Mouse (Mus musculus) E14TG2a.4 (cell line): ENCODE results near the gene Akt2.

Experiments
- CTCF ChIP-seq: conservative IDR thresholded peaks from 2 replicates; pipeline ENCODE4 v1.5.1; 2014; ENCODE audit warnings: low read length
- NANOG ChIP-seq: IDR thresholded peaks from 2 replicates; pipeline ENCODE4 v1.6.1; 2014; ENCODE audit warnings: borderline replicate concordance, low read length, mixed read lengths
- POU5F1 ChIP-seq: IDR thresholded peaks from 2 replicates; pipeline ENCODE4 v1.6.1; 2014; ENCODE audit warnings: low read length, borderline replicate concordance

GRCm38 (mm10) chr7:27674195-27674521 lies 82.8 kb downstream of the Akt2 start:
- no peak for TF ChIP-seq CTCF
- no peak for TF ChIP-seq POU5F1
- no peak for TF ChIP-seq NANOG
